Mouse (Mus musculus): ENCODE measurements at regions not wholly inside any gene's neighbourhood (a gene's known extent, or its start where the extent isn't known, plus 50 kb on each side); places are given as distances from the start of the nearest gene placed in this dataset.

- no peaks in the 10 kb centered on the region for H3K27me3 ChIP-seq (ENCODE audit: control insufficient read depth, insufficient read depth, low read length)
- H3K9ac ChIP-seq (replicated peaks; ENCODE audit: low read depth, low read length): no peak overlapping the region
- no peak for ATAC-seq (ENCODE audit: insufficient number of reproducible peaks, insufficient read depth, low FRiP score, low read depth)
- H3K27ac ChIP-seq (ENCODE audit: low read length): no peak overlapping the region
- no peaks in the 10 kb centered on the region for H3K36me3 ChIP-seq (ENCODE audit: control insufficient read depth, insufficient read depth, low read length)
- no peak overlapping the region for H3K4me3 ChIP-seq (ENCODE audit: low read depth, low read length)
- H3K4me1 ChIP-seq (ENCODE audit: control insufficient read depth, insufficient read depth, low read length): no peaks in the 10 kb centered on the region
- no peaks in the 10 kb centered on the region for H3K9me3 ChIP-seq (ENCODE audit: control insufficient read depth, low read depth, low read length)
- 79% methylated on average over 4 of the region's 4 CpGs for WGBS
- no peak overlapping the region for H3K4me2 ChIP-seq (replicated peaks; ENCODE audit: low read depth, low read length)
Observed at GRCm38 (mm10) chr8:40210871-40211270, 464.0 kb upstream of the Adam24 start.

- H3K4me1 ChIP-seq (ENCODE audit: control insufficient read depth, insufficient read depth, low read length): no peaks in the 10 kb centered on the region
Observed at GRCm38 (mm10) chr8:40223521-40223920, 451.4 kb upstream of the Adam24 start.

GRCm38 (mm10) chr8:40227262-40227661, 447.6 kb upstream of the Adam24 start:
- no peak overlapping the region for H3K4me2 ChIP-seq (replicated peaks; ENCODE audit: low read depth, low read length)
- no peaks in the 10 kb centered on the region for H3K36me3 ChIP-seq (ENCODE audit: control insufficient read depth, insufficient read depth, low read length)
- no peak overlapping the region for H3K9ac ChIP-seq (replicated peaks; ENCODE audit: low read depth, low read length)
- H3K4me1 ChIP-seq (ENCODE audit: control insufficient read depth, insufficient read depth, low read length): no peaks in the 10 kb centered on the region
- H3K27ac ChIP-seq (ENCODE audit: low read length): no peak overlapping the region
- H3K4me3 ChIP-seq (ENCODE audit: low read depth, low read length): no peak overlapping the region
- WGBS: 49% methylated on average over 1 of the region's 1 CpGs
- no peak for ATAC-seq (ENCODE audit: insufficient number of reproducible peaks, insufficient read depth, low FRiP score, low read depth)
- no peaks in the 10 kb centered on the region for H3K27me3 ChIP-seq (ENCODE audit: control insufficient read depth, insufficient read depth, low read length)
- H3K9me3 ChIP-seq (ENCODE audit: control insufficient read depth, low read depth, low read length): no peaks in the 10 kb centered on the region

More at GRCm38 (mm10) chr8:40223521-40223920, 451.4 kb upstream of the Adam24 start:
- Histone ChIP-seq H3K9me3 (ENCODE audit: control insufficient read depth, low read depth, low read length) (no peaks in the 10 kb centered on the region), H3K36me3 (ENCODE audit: control insufficient read depth, insufficient read depth, low read length) (no peaks in the 10 kb centered on the region), H3K4me2 (replicated peaks; ENCODE audit: low read depth, low read length) (no peak overlapping the region), H3K27me3 (ENCODE audit: control insufficient read depth, insufficient read depth, low read length) (no peaks in the 10 kb centered on the region), H3K4me3 (ENCODE audit: low read depth, low read length) (no peak overlapping the region), H3K27ac (ENCODE audit: low read length) (no peak overlapping the region), H3K9ac (replicated peaks; ENCODE audit: low read depth, low read length) (no peak overlapping the region)
- no peak for ATAC-seq (ENCODE audit: insufficient number of reproducible peaks, insufficient read depth, low FRiP score, low read depth)
- WGBS: 19% methylated on average over 4 of the region's 4 CpGs
